Mouse (Mus musculus): ENCODE measurements around the gene Lmntd1.

Gene Lmntd1

DNA sequence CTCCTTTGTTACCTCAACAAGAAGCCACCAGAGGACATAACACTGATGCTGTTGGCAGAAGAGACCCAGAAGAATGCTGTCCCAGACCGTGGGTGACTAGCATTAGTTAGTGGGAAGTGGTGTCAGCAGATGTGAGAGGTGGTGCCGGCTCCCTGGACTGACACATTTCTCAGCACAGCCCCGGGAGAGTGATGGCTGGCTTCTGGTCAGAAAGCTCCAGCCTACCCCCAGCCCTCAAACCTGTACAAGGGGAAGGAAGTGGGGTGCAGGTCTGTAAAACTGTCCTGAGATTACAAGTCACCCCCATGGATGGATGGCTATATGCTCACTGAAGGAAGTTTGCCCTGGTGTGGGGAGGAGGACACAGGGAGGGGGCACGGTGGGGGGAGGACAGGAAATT is 235.4 kb downstream of the Lmntd1 start:
- no peak for DNase-seq (ENCODE audit: low spot score)

DNA sequence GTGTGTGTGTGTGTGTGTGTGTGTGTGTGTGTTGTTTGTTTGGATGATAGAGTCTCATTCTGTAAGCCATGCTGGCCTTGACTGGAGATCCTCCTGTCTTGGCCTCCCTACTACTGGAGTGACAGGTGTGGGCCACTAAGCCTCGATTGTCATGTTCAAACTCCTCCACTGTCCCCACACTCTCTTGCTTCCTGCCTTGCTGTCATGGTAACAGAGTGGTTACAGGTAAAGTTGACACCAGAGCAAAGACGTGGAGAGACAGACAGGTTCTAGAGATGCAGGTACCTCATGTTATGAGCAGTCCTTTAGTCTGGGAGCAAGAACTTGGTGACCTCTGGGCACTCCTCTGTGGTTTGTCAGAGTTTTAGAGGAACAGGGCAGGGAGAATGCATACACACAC is 239.7 kb downstream of the Lmntd1 start:
- DNase-seq (ENCODE audit: low spot score), result no peak

DNA sequence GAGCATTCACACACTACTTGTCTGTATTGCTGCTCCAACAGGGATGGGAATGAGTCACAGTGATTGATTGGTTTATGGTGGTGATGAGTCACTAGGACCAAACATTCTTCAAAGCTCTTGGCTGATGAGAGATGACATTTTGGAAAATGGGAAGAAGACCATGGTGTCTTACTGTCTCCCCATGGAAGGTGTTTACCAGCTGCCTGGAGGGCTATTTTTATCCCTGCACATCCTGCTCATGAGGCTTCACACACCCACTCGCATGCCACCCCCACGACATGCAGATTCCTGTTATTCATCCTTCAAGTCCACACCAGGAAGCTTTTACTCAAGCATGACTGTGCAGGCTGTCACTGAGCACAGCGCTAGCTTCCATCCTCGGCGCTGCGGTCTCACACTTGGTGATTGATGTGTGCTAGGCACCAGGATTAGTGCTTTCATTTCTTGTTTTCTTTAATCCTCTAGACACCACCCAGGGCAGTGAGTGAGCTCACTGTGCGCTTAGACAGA is 240.4 kb downstream of the Lmntd1 start:
- peak; percentile 34 for DNase-seq (ENCODE audit: low spot score)

DNA sequence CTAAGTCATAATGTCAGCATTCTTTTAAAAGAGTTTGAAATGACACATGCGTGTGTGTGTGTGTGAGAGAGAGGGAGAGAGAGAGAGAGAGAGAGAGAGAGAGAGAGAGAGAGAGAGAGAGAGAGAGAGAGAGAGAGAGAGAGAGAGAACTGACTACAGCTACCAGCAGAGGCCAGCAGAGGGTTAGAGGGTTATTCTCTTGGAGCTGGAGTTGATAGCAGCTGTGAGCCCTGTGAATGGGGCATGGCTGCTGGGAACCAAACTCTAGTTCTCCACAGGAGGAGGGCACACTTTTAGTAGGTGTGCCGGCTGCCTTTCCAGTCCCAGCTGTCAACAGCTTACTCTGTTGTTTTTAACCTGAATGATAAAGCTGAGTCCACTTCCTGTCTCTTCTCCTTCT is 242.1 kb downstream of the Lmntd1 start:
- DNase-seq (ENCODE audit: low spot score), result no peak

DNA sequence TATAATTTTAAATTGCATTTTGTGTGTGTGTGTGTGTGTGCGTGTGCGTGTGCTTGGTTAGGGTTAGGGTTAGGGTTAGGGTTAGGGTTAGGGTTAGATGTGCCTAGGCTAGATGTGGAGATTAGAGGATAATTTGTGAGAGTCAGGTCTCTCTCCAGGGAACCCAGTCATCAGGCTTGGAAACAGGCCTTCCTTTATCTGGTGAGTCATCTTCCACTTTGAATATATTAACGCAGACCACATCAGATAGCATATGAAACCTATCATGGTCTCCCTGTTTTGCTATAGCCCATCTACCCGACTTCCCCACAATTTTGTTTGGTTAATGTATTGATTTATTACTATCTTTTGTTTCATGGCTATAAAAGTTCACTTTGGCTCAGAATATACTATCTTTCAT is 242.5 kb downstream of the Lmntd1 start:
- no peak for DNase-seq (ENCODE audit: low spot score)

DNA sequence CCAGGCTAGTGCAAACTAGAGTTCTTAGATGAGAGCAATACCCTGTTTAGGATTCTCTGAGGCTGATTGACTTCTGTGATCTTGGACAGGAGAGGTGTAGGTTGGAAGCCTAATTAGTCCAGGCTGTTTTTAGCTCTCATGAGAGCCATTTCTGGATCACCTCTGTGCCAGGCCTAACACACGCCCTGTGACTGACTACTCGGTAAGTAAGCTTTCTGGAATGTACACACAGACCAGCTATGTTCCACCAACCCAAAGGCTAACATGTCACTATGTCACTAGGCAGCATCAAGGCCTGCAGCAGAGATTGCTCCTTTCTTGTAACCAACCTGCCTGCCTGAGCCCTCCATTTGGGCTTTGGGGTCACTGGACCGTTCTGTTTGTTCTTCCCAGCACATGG is 243.8 kb downstream of the Lmntd1 start:
- DNase-seq (ENCODE audit: low spot score), result no peak

DNA sequence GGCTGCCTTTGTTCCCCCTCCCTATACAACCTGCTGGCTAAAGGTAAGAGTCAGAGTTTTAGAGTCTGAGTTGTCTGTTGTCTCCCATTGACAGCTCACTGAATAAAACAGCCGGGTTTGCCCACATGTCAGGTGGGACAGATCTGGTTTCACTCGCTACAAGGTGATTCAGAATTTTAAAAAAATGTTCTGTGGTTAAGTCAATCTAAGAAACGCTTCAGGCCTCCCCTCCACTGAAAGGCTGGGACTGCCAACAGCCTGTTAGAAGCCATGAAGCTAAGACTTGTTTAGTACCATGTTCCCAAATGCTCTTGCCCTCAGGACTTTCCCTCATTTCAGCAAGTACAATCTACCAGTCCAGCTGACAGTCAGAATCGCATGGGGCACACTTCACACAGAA is 244.8 kb downstream of the Lmntd1 start:
- no peak for DNase-seq (ENCODE audit: low spot score)

DNA sequence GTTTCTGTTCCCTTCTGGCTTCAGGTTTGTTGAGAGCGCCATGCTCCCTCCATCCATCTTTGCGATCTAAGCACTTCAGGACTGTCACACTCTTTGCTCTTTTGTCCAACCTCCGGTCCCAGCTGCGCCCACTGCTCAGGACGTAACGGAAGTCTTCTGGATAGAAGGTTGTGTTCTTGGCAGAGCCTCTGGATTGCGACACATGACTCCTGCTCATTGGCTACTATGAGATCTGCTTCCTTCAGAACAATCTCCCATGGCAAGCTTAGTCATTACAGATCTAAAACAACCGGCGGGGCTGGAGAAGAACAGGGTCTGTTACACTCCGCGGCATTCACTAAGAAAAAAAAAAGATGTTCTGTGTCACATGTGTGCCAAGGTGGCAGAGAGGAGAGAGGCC is 247.6 kb downstream of the Lmntd1 start:
- DNase-seq (ENCODE audit: low spot score), result no peak

DNA sequence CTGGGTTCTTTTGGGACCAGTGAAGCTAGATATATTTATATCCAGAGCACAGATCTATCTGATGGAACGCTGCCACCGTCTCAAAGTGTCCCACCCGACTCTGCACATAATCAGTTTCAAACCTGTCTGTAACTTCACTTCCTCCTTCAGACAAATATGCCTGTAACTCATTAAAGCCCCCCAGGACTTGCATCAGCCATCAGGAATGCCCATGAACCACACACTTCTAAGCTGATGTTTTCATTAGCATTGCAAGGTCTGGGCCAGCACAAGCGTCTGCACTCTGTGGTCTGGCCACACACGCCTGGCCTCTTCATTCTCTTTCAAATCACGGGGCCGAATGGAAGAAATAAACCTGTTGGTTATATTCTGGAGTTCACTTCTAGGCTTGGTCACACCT is 250.4 kb downstream of the Lmntd1 start:
- no peak for DNase-seq (ENCODE audit: low spot score)

DNA sequence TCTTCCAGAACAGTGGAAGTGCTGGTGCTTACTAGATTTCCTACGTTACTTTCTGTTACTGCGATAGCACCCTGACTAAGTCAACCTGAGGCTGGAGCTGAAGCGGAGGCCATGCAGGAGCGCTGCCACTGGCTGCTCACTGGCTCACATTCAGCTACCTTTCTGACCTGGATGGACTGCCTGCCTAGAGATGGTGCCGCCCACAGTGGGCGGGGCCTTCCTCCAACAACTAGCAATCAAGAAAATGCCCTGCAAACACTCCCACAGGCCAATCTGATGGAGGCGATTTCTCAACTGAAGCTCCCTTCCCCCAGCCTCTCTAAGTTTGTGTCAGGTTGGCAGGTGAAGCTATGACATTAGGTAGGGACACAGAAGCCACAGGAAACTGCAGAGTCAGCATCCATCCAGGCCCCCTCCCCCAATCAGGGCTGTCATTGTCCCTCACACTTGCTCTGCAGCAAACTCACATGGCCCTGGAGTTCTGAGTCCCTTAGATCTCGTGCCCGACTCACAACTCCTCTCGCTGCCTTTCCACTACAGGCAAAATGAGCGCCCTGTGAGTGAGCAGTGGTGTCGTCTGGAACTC is 252.9 kb downstream of the Lmntd1 start:
- no peak for DNase-seq (ENCODE audit: low spot score)

DNA sequence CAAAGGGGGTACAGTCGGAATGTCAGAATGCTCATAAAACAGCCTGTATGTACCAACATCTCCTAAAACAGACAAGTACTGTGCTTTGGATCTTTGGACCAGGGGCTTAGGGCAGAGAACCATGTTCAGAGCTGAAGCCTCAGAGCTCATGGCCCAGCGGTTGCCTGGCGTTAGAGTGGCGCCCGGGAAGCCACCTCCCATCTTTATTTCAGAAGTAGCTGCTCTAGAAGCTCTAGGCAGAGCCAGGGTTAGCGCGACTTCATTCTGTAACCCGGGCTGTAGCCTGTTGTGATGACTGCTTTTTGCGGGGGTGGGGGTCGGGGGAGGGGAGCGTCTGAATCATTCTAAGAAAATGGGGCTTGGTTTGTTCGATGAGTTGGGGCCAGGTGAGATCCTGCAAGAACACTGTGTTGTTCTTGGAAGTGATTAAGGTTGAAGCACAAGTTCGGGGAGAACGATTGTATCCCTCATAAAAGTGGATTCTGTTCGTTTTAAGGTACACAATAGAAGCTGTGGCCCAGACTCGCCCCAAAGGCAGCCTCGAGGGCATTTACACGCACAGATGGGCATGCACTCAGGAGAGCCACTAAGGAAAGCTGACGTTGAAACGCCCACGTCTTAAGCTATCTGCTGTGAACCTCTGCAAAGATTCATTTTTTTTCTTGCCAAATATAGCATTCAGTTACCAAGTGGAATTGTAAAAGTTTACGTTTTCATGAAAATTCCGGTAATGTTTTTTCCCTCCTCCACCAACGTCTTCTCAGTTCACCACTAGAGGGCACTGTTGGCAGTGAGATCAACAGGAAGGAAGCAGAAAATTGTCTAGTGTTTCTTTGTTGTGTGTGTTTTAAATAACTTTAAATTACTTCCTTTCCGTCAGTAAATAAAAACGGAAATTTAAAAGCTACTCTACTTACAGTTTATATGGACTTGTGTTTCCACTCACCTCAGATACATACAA is 254.4 kb downstream of the Lmntd1 start:
- peak; percentile 83 for DNase-seq (ENCODE audit: low spot score)

DNA sequence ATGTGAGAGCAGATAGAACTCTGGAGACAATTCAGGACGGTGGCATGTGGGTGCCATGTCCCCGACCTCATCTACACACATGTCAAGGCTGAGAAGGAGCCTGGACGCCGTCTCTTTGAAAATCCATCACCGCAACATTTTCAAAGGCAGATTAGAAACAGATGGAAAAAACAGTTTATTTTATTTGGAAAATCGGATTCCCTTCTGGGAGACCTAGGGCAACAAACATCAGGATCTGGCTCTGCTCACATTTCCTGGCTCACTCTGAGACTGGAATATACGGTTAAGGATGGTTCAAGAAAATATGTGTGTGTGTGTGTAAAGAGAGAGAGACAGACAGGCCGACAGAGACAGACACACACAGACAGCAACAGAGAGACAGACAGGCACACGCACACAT is 256.1 kb downstream of the Lmntd1 start:
- DNase-seq (ENCODE audit: low spot score), result no peak

DNA sequence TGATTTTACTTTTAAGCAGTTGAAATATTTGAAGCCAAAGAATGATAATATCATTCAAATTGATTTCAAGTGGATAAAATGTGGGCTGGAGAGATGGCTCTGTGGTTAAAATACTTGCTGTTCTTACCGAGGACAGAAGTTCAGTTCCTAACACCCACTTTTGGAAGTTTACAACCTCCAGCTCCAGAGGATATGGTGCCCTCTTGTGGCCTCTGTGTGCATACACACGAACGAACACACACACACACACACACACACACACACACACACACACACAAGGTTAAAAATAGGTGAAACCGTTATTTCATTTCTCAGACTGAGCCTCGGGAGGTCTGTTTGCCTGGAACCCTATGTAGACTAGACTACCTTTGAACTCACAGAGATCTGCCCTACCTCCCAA is 260.3 kb downstream of the Lmntd1 start:
- DNase-seq (ENCODE audit: low spot score), result no peak

DNA sequence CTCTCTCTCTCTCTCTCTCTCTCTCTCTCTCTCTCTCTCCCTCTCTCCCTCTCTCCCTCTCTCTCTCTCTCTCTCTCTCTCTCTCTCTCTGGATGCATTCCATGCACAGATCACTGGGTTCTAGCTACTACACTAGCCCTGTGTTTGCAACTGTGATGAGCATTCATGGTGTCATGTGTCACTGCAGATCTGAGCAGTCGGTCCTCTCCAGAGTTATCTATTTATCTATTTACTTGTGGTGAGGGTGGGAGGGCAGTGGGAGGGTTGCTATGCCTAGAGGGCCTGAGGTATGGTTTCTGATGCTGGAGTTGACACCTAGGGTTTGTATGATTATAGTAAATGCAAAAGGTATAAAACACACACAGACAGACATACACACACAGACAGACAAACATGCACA is 261.4 kb downstream of the Lmntd1 start:
- DNase-seq (ENCODE audit: low spot score), result no peak

DNA sequence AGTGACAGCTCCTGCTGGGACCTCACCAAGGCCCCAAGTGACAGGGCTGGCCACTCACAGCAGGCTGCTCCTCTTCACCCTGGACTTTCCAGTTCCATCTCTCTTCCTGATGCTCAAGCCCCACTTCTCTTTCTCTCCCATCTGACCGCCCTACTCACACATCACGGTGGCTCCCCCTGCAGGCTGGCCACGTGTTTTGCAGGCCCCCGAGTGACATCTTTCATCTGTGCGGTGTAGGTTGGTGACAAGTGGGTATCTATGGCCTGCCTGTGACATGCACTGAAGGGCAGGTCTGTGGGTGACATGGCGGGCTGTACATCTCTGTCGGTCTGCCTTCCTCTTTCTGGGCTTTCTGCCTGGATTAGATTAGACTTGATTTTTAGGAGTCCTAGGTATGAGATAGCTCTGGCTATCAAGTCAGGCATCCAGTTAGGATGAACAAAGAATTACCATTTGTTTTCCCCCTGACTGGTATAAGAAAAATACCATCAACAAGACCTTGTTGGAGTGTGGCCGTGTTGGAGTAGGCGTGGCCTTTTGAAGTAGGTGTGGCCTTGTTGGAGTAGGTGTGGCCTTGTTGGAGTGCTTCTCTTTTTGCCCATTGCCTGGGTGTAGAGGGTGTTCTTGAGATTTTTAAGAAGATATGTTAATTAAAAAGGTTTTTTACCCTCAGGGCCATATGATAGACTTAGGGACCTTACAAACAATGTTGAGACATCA is 265.8 kb downstream of the Lmntd1 start:
- peak; percentile 63 for DNase-seq (ENCODE audit: low spot score)

DNA sequence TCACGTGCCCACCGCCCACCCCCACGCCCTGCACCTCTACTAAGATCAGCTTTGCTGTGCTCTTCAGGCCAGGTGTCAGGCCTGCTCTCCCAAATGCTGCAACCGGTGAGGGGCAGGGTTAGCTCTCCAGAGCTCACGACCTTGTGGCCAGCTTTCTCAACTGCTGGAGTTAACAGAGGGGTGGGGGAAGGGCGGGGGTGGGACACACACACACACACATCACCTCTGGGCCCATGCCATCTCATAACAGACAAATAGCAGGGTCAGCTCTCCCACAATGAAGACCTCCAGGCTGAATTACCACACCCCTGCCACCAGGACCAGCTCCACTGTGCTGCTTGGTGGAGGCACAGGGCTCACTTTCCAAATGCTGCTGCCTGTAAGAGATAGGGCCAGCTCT is 266.5 kb downstream of the Lmntd1 start:
- no peak for DNase-seq (ENCODE audit: low spot score)

DNA sequence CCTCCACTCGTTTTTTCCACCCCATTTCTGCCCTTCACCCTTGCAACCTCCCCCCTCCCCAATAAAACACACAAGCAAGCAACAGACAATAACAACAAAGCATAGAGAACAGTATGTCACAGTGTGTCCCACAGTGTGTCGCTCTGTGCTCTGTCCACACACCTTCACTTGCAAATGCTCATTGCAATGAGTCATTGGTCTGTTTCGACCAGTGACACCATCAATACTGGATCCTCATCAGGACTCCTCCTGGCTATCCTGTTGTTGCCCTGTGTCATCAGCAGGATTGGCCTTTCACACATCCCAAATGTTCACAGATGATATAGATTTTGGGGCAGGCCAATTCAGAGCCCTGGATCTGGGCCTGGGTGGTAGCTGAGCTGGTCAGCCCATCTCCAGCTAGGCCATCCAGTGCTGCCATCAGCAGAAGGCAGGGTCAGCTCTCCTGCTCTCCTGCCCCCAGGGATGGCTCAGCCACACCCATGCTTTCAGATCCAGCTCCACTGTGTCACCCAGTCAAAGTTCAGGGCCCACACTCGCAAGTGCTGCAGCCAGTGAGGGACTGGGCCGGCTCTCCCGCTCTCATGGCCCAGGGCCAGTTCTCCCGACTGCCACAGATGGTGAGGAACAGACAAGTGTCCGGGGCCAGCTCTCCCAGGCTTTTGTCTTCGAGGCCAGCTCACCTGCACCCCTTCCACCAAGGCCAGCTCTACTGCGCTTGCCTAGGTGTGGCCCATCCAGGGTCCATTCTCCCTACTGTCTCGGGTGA is 267.1 kb downstream of the Lmntd1 start:
- DNase-seq (ENCODE audit: low spot score), result no peak

DNA sequence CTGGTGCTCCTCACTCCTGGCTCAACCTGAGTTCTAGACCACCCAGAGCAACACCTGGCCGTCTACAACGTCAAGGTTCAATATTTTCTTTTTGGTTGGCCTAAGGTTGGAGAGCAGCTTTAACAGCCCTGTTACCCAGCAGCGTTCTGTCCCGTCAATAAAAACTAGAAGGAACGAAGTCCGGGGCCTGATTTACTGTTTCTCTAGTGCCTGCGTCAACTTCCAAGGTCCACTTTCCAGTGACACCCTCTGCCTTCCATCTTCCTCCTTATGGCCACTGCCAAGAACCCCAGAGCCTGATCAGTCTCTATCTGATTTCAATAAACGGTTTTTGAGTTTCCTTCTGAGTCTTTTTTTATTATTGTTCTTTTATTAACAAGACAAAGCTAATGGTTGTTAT is 267.8 kb downstream of the Lmntd1 start:
- no peak for DNase-seq (ENCODE audit: low spot score)

DNA sequence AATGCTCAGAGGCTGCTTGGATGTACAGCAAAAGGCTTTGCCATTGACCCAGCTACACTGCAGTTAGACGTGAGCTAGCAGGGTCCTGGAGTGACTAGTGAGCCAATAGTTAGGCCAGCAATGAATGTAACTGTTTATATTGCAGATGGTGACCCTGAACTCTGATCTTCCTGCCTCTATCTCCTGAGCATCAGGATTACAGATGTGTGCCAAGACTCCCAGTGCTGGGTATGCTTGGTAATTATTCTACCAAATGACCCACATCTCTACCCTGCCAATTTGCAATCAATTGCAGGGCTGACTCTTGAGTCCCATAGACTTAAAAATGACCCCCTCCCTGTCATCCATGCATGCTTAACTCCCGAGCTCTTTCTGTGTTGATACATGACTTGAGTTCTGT is 269.4 kb downstream of the Lmntd1 start:
- no peak for DNase-seq (ENCODE audit: low spot score)

DNA sequence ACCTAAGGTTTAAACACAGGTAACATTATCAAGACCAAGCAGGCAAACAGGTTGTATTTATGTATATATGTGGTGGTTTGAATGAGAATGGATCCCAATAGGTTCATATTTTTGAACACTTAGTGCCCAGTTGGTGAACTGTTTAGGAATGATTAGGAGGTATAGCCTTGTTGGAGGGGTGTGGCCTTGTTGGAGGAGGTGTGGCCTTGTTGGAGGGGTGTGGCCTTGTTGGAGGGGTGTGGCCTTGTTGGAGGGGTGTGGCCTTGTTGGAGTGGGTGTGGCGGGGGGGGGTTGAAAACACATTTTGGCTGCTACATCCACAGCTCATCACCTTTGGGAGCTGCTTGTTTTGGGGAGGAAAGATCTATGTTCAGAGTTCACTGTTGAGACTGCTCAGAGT is 270.7 kb downstream of the Lmntd1 start:
- no peak for DNase-seq (ENCODE audit: low spot score)

DNA sequence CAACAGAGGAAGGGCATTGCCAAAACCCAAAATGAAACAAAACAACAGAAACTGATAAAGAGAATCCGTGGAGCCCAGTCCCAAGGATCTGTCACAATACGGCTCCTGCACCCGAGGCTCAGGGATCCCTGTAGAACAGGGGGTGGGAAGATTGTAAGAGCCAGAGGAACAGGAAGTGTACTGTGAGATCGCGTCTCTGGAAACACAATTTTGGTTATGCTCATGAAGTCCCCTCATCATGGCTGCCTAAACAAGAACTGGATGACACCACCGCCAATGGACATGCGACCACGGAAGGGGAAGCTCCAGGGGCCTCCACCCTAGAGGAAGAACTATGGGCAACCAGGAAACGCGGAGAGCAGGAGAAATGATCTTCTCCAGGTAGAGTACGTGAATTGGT is 271.3 kb downstream of the Lmntd1 start:
- no peak for DNase-seq (ENCODE audit: low spot score)
